Mouse (Mus musculus) lung, postnatal 4 days (tissue): ENCODE results near the gene Actn2.

Experiments
- DNase-seq, 2 experiments: peaks; one replicate each; pipeline ENCODE4 v3.0.0; 2021

Actn2 gene

DNA sequence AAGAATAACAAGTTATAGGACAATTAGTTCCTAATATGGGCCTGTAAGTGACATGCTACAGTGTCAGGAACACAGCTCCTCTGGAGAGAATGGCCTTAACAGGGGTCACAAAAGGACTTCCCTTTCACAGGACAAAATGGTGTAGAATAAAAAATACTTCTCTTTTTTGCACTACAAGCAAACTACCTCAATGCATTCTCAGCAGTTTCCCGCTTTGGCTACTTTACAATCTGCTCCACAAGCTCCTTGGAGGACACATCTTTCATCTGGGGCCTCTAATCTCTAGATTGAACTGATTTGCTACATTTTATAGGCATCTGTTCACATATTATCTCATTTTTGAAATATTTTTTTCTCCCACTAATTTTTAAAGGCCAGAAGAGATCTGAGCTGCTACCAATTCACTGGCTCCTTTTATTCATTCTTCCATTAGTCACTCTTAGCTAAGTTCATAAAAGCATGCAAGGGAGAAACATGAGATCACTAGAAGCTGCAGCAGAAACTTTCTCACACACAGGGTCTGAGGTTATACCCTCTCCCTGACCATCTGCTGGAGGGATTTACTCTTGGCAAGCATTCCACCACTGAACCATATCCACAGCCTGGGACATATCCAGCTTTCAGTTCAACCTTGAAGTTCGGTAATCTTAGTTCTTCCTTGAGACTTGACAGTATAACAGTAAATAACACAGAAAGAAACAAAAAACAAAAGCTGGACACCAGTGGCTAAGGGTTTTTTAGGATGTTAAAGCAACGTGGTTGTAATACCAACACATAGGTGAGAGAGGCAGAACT lies 84.5 kb downstream of the Actn2 start:
- DNase-seq, result no peak

GRCm38 (mm10) chr13:12250496-12250895 lies 90.1 kb downstream of the Actn2 start:
- no peak for DNase-seq

- no peak for DNase-seq
Measured at GRCm38 (mm10) chr13:12249195-12249898, 91.2 kb downstream of the Actn2 start.

- DNase-seq, result no peak
Measured at GRCm38 (mm10) chr13:12245938-12246337, 94.6 kb downstream of the Actn2 start.

DNA sequence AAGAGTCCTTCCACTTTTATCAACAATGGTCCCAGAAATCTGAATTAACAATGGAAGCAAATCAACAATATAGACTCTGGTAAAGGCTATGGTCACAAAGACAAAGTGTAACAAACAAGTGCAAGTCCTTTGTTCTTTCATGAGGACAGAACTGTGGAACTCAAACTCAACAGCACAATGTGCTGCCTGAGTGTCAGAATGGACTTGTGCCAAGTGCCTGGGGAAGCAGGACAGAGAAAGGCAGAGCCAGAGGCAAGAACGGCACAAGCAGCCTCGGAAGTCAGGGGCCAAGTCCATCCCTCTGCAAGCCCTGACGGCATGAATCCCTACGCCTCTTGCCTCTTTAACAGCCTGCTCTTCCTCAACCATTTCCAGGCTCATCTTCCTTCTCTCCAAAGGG lies 96.6 kb downstream of the Actn2 start:
- DNase-seq, result no peak

DNA sequence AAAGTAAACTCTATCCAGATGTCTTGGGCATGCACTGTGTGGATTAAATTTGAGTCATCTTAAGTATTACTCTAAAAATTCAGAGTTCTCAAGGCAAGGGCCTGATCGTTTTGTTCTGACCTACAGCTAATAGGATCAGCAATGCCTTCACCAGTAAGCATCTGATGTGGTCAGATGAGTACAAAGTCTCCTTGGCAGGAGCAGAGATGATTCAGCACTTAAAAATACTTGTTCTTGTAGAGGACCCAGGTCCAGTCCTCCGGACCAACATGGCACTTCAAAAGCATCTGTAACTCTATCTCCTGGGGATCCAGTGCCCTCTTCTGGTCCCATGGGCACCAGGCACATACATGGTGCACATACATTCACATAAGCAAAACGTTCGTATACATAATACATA lies 108.4 kb downstream of the Actn2 start:
- no peak for DNase-seq

DNA sequence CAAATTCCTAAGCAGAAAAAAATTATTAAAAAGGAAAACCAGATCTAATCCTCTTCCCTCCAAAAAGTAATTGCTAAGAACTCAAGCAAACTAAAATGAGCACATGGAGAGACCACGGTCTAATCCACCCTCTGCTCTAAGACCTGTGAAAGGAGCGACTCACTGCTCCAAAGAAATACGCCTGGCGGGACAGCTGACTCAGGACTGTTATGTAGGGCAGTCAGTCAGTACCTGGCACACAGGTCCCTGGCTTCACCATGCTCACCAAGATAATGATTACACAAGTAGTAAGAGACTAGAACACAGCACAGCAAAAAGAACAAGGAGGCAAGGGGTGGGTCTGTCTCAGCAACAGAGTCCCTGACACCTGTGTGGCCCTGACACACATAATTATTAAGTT lies 112.3 kb downstream of the Actn2 start:
- DNase-seq, result no peak

DNA sequence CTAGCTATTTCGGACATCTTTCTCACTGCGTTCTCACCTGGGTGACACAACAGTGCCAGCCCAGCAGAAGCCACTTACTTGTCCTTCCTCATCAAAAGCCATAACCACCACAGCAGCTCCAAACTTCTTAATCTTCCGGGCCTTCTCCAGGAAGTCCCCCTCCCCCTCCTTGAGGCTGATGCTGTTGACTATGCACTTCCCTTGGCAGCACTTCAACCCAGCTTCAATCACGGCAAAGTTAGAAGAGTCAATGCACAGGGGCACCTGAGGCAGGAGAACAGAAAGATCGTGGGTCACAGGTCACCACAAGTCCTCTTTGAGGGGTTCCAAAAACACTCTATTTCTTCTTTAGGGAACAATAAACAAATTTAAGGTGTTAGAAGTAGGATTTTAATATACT lies 113.0 kb downstream of the Actn2 start:
- DNase-seq, result no peak
